Mouse (Mus musculus): ENCODE results near the gene Slc22a5. TPM values are rescaled to one million over a fixed set of nuclear protein-coding genes. Genes with fewer than 3 reads are reported as not detected.

Gene Slc22a5
- polyA plus RNA-seq (2015; fragmentation: Nextera tagmentation; extraction: Ambion mirVana): 3.8 and 5.1 TPM in 2 replicates

DNA sequence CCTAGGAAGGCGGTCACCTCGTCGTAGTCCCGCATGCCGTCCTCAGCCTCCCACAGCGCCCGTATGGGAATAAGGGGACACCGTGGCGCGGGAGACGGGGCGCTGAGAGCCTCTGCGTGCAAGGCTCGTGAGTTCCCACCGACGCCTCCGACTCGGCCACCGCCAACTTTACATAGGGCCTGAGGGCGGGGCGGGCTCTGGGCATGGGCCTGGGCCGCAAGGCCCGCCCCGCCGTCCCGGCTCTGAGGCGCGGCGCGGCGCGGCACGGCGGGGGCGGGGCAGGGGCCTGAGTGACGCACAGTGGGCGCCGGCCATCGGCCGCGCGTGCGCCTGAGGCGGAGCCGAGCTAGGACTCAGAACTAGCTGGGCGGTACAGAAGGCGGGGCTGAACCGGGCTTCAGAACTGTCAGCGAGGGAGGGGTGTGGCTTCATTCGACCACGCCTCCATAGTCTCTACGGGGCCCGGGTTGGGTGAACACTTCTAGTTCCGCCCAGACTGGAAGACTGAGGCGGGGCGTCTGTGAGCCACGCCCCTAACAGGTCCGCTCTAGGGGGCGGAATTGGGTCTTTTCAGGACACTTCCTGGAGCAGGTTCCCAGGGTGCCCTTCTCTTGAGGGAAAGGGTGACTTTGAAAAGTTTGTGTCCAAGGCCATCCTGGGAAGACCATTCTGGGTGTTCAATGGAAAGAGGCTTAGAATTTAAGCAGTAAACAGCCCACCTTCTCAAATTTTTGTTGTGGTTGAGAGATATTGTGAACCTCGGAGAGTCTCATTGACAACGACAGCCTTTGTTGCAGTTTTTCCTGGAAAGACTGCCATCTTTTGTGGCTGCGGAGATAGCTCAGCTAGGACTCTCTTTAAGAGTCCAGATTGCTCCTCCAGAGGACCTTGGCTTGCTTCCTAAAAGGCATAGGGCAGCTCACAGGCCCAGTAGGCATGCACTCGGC is at the start of gene Slc22a5:
Slc22a5 (minus strand) TSS at position 156 of the 947 bp plus-strand sequence.

DNA sequence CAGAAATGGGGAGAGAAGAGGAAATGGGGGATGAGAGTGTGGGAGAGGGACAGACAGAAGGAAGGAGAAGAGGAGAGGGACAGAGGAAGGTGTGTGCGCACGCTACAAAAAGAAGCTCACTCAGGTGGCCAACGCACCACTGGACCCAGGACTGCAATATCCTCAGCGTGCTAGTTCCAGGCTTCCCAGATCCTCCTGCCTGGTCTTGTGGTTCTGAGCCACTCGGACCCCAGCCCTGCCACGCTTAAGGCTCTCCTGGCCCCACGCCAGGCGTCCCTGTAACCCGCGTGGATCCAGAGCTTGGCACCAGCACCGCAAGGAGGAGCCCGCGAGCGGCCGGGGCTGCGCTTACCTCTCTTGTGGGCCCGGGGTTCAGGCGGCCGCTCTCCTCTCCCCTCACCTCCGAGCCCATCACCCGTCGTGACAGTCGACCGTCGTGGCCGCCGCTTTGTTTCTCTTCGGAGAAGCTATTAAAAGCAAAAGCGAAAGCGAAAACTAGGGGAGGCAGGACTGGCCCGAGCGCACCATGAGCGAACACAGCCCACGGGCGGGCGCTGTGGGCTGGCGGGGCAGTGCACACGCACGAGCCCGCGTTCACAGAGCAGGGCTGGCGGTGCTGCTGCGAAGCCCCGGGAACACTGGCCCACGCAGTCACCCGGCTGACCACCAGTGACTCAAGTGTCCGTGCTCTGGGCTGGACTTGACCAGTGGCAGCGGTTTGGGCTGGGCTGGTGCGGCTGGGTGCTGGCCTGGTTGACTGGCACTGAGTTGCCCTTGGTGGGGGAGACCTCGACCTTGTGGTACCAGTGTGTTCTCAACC is 32.5 kb downstream of the Slc22a5 start, which contains the start of gene Gm12216:
Gm12216 (minus strand) TSS at position 496 of the 820 bp plus-strand sequence.

Other genes starting within 250 kb of the Slc22a5 start
- gene Rad50, start 184.3 kb downstream of the Slc22a5 start, polyA plus RNA-seq (2015; fragmentation: Nextera tagmentation; extraction: Ambion mirVana): 28.2 and 30.8 TPM in 2 replicates
- not detected in 2 replicates for gene Il5, start 170.9 kb downstream of the Slc22a5 start, polyA plus RNA-seq (2015; fragmentation: Nextera tagmentation; extraction: Ambion mirVana)
- 20.1 and 23.4 TPM in 2 replicates for gene Irf1, start 121.6 kb downstream of the Slc22a5 start, polyA plus RNA-seq (2015; fragmentation: Nextera tagmentation; extraction: Ambion mirVana)
- 0.63 and 0.76 TPM in 2 replicates for gene Gm17334, start 118.5 kb downstream of the Slc22a5 start, polyA plus RNA-seq (2015; fragmentation: Nextera tagmentation; extraction: Ambion mirVana)
- gene Gm12216, start 32.4 kb downstream of the Slc22a5 start, polyA plus RNA-seq (2015; fragmentation: Nextera tagmentation; extraction: Ambion mirVana): 3.7 and 3.9 TPM in 2 replicates
- 3.2 and 3.7 TPM in 2 replicates for gene Slc22a21, start 88.7 kb upstream of the Slc22a5 start, polyA plus RNA-seq (2015; fragmentation: Nextera tagmentation; extraction: Ambion mirVana)
- 34.4 and 39.1 TPM in 2 replicates for gene Slc22a4, start 136.4 kb upstream of the Slc22a5 start, polyA plus RNA-seq (2015; fragmentation: Nextera tagmentation; extraction: Ambion mirVana)
- 9.8 and 13.1 TPM in 2 replicates for gene Pdlim4, start 177.4 kb upstream of the Slc22a5 start, polyA plus RNA-seq (2015; fragmentation: Nextera tagmentation; extraction: Ambion mirVana)
- gene P4ha2, start 208.4 kb upstream of the Slc22a5 start, polyA plus RNA-seq (2015; fragmentation: Nextera tagmentation; extraction: Ambion mirVana): 3.6 and 4.8 TPM in 2 replicates

All from spleen, postnatal 0 days (tissue).